Mouse (Mus musculus) heart, adult 2 months (tissue): Measurements from ENCODE around the gene Morc3. TPM values are rescaled to one million over a fixed set of nuclear protein-coding genes. Genes with fewer than 3 reads are reported as not detected.

Source experiments
- DNase-seq, 2 experiments: peaks; one replicate each; pipeline ENCODE4 v3.0.0; 2021
- H3K27ac ChIP-seq: fragments of 200-600 bp; 2 replicates; pipeline ENCODE4 v1.8.1; 2022
- H3K27me3 ChIP-seq: fragments of 200-500 bp; 2 replicates; pipeline ENCODE4 v1.6.1; 2012; ENCODE audit warnings: mild to moderate bottlenecking, low read length, inconsistent platforms, mixed read lengths; ENCODE audit not compliant: control insufficient read depth, insufficient read depth
- H3K36me3 ChIP-seq: fragments of 200-500 bp; 2 replicates; pipeline ENCODE4 v1.6.1; 2012; ENCODE audit warnings: low read length, inconsistent platforms; ENCODE audit not compliant: control insufficient read depth, insufficient read depth
- H3K4me1 ChIP-seq: fragments of 200-500 bp; 2 replicates; pipeline ENCODE4 v1.6.1; 2011; ENCODE audit warnings: low read length; ENCODE audit not compliant: control insufficient read depth, insufficient read depth
- H3K4me3 ChIP-seq: fragments of 200-600 bp; 2 replicates; pipeline ENCODE4 v1.8.1; 2022
- H3K79me2 ChIP-seq: fragments of 200-500 bp; replicated peaks from 2 replicates; pipeline ENCODE4 v1.6.1; 2012; ENCODE audit warnings: mild to moderate bottlenecking, inconsistent platforms, low read length, moderate library complexity, mixed read lengths; ENCODE audit not compliant: control insufficient read depth, insufficient read depth
- H3K9ac ChIP-seq: fragments of 200-500 bp; 2 replicates; pipeline ENCODE4 v1.6.1; 2012; ENCODE audit warnings: low read depth, mild to moderate bottlenecking, control low read depth, inconsistent platforms, low read length, mixed read lengths
- CTCF ChIP-seq: fragments of 200-600 bp; IDR thresholded peaks from 2 replicates; pipeline ENCODE4 v1.8.1; 2022; ENCODE audit warnings: antibody characterized with exemption, mild to moderate bottlenecking, moderate library complexity
- EP300 ChIP-seq: fragments of 200-500 bp; IDR thresholded peaks from 2 replicates; pipeline ENCODE4 v1.6.1; 2011; ENCODE audit warnings: low read depth, low read length, control low read depth; ENCODE audit not compliant: insufficient read depth
- POLR2A ChIP-seq: fragments of 200-500 bp; IDR thresholded peaks from 2 replicates; pipeline ENCODE4 v1.6.1; 2011; ENCODE audit warnings: mild to moderate bottlenecking, low read depth, low read length, control low read depth; ENCODE audit not compliant: insufficient read depth
- WGBS: fragments of 180-500 bp; shearing (Covaris S2); methylation state at CpG from one replicate; pipeline ENCODE4 v1.1.7; 2018; 5-methylcytosine and 5-hydroxymethylcytosine counted together
- intact Hi-C: fragments of 180-260 bp; cut with DNase I; formaldehyde crosslinking; loops from one replicate; pipeline ENCODE4 v1.15.1; 2025
- polyA plus RNA-seq: library from polyadenylated mRNA; depleted of rRNA; stranded (reverse); fragments of >200 nt; gene quantifications from 2 replicates; pipeline ENCODE4 v1.2.3, GENCODE M21; 2012
- total RNA-seq, 2 experiments: library from RNA; stranded (reverse); gene quantifications; 2 replicates each; pipeline ENCODE4 v1.2.3; 2021

The Morc3 gene
- total and polyA plus RNA-seq, 3 experiments, result 4.8 to 17.3 (median 15.3) TPM

GRCm38 (mm10) chr16:93826909-93827308 lies 5.0 kb upstream of the Morc3 start:
- intact Hi-C loops, result no loop called here
- no peak for DNase-seq
- Histone ChIP-seq H3K27ac (no peak overlapping the region), H3K36me3 (no peaks in the 10 kb centered on the region), H3K79me2 (no peaks in the 10 kb centered on the region), H3K27me3 (no peaks in the 10 kb centered on the region), H3K4me1 (no peaks in the 10 kb centered on the region; the same call in 1 of the 2 replicates), H3K4me3 (no peak overlapping the region), H3K9ac (no peak overlapping the region)
- TF ChIP-seq CTCF (no peak), EP300 (no peak), POLR2A (no peak)
- 86% methylated on average over 6 of the region's 6 CpGs for WGBS

GRCm38 (mm10) chr16:93829526-93829925 lies 2.4 kb upstream of the Morc3 start:
- WGBS, result 93% methylated on average over 15 of the region's 15 CpGs
- H3K27ac ChIP-seq, result no peak overlapping the region
- H3K4me3 ChIP-seq, result no peak overlapping the region
- H3K27me3 ChIP-seq, result no peaks in the 10 kb centered on the region
- no peak overlapping the region for H3K9ac ChIP-seq
- peaks cover 6% of the 10 kb centered on the region for H3K36me3 ChIP-seq
- H3K4me1 ChIP-seq, result peaks cover 4% of the 10 kb centered on the region
- DNase-seq, result no peak
- no peaks in the 10 kb centered on the region; the same call in 1 of the 2 replicates for H3K79me2 ChIP-seq
- intact Hi-C loops, result no loop called here
- no peak for TF ChIP-seq POLR2A
- no peak for TF ChIP-seq CTCF
- no peak for TF ChIP-seq EP300

GRCm38 (mm10) chr16:93830071-93830470 lies 1.9 kb upstream of the Morc3 start:
- H3K9ac ChIP-seq, result no peak overlapping the region
- H3K36me3 ChIP-seq, result peaks cover 6% of the 10 kb centered on the region
- intact Hi-C loops, result loop anchor here (2.0 to 10.0 kb wide), 4 partner anchors 13 to 223 kb away; partner anchors contain the start of genes Cbr1, Chaf1b and Dop1b
- peaks cover 4% of the 10 kb centered on the region for H3K4me1 ChIP-seq
- no peaks in the 10 kb centered on the region; the same call in 1 of the 2 replicates for H3K79me2 ChIP-seq
- no peak overlapping the region for H3K4me3 ChIP-seq
- TF ChIP-seq EP300, result no peak
- TF ChIP-seq POLR2A, result no peak
- TF ChIP-seq CTCF, result no peak
- no peaks in the 10 kb centered on the region for H3K27me3 ChIP-seq
- WGBS, result 78% methylated on average over 9 of the region's 9 CpGs
- DNase-seq, result no peak
- H3K27ac ChIP-seq, result no peak overlapping the region

GRCm38 (mm10) chr16:93830916-93831315 lies 1.0 kb upstream of the Morc3 start:
- H3K4me3 ChIP-seq, result no peak overlapping the region
- intact Hi-C loops, result loop anchor here (2.0 to 10.0 kb wide), 4 partner anchors 14 to 224 kb away; partner anchors contain the start of genes Cbr1, Chaf1b and Dop1b
- peaks cover 5% of the 10 kb centered on the region for H3K4me1 ChIP-seq
- DNase-seq, result no peak
- no peak overlapping the region for H3K27ac ChIP-seq
- TF ChIP-seq CTCF (no peak), EP300 (no peak), POLR2A (no peak)
- no peak overlapping the region for H3K9ac ChIP-seq
- 73% methylated on average over 5 of the region's 5 CpGs for WGBS
- H3K79me2 ChIP-seq, result peaks cover 2% of the 10 kb centered on the region; the same call in 1 of the 2 replicates
- H3K36me3 ChIP-seq, result peaks cover 6% of the 10 kb centered on the region
- no peaks in the 10 kb centered on the region for H3K27me3 ChIP-seq

GRCm38 (mm10) chr16:93832451-93833276 lies 743 bp downstream of the Morc3 start:
- under 1% methylated on average over 60 of the region's 69 CpGs for WGBS
- no peak for DNase-seq
- Histone ChIP-seq H3K4me1 (peaks cover 5% of the 10 kb centered on the region), H3K4me3 (peak overlapping the region; percentile 77), H3K27me3 (no peaks in the 10 kb centered on the region), H3K79me2 (peaks cover 5% of the 10 kb centered on the region; the same call in 1 of the 2 replicates), H3K27ac (peak overlapping the region; percentile 92), H3K9ac (peak overlapping the region; percentile 92), H3K36me3 (peaks cover 6% of the 10 kb centered on the region)
- intact Hi-C loops, result loop anchor here (5.0 to 10.0 kb wide), 3 partner anchors 50 to 225 kb away; partner anchors contain the start of genes Cbr1, Chaf1b and Dop1b
- TF ChIP-seq POLR2A (no peak), CTCF (no peak), EP300 (no peak)

GRCm38 (mm10) chr16:93833551-93833950 lies 1.6 kb downstream of the Morc3 start:
- H3K79me2 ChIP-seq, result peaks cover 5% of the 10 kb centered on the region; the same call in 1 of the 2 replicates
- H3K4me1 ChIP-seq, result peaks cover 5% of the 10 kb centered on the region
- intact Hi-C loops, result loop anchor here (5.0 to 10.0 kb wide), 3 partner anchors 49 to 226 kb away; partner anchors contain the start of genes Cbr1, Chaf1b and Dop1b
- H3K27me3 ChIP-seq, result no peaks in the 10 kb centered on the region
- DNase-seq, result no peak
- H3K27ac ChIP-seq, result no peak overlapping the region
- no peak overlapping the region for H3K9ac ChIP-seq
- 84% methylated on average over 6 of the region's 6 CpGs for WGBS
- H3K4me3 ChIP-seq, result no peak overlapping the region
- peaks cover 6% of the 10 kb centered on the region for H3K36me3 ChIP-seq
- TF ChIP-seq POLR2A (no peak), EP300 (no peak), CTCF (no peak)
